Mouse (Mus musculus) megakaryocyte-erythroid progenitor cell, adult 5 weeks (primary cell): ENCODE measurements around the gene Eif5a2. TPM values are rescaled to one million over a fixed set of nuclear protein-coding genes. Genes with fewer than 3 reads are reported as not detected.

ENCODE experiments used
- polyA plus RNA-seq: library from polyadenylated mRNA; stranded (reverse); fragments of >175 nt; gene quantifications from 2 replicates; pipeline ENCODE4 v1.2.3, GENCODE M21; 2012

Eif5a2 gene
- 0.16 and 0.17 TPM in 2 replicates for polyA plus RNA-seq

DNA sequence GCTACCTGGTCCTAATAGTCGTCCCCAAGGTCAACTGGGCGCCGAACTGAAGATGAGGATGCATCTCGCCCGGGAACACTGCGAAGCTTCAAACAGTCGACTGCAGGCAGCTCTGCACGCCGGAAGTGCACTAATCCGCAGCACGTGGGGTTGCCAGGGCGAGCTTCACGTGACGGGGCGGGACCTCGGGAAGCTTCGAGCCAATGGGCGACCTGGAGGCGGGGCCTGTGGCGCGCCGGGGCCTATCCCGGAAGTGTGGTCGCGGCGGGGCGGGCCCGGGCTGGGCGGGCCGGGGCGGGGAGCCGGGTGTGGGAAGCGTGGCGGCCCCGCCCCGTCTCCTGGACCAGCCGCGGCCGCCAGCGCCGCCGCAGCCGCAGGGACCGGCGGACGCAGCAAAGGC is at the start of gene Eif5a2:
TSS of gene Eif5a2 (plus strand) at position 283 of the 400 bp plus-strand sequence.

DNA sequence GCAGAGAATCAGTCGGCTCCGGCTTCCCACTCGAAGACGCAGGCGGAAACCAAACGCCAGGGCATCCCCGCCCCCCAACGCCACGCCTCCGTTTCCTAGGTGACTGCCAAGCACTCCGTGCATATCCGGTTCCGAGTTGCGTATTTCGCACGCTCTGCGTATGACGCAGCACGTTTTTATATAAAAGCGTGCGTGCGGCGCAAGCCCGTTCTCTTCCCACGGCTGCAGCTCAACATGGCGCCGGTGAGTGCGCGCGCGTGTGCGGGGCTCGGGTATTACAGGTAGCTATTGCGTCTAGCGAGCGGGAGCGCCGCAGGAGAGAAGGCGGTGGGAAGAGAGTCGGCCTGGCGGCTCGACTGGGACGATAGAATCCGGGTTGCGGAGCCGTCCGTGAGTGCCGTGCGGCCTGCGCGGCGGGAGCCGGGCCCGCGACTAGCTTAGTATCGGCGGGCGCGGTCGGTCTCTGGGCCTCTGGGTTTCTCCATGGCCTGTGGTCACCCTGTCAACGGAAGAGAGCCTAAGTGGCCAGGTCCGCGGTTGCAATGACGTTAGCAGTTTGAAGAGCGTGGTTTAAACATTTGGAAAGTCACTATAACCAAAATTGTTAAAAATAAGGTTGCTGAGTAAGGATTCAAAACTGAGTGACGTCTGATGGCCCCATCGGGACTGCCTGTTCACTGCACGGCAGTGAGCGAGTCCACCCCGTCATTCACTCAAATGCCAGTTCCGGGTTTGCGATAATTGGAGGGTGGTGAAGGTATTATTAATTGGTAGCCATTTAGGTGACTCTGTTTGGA is 24.4 kb downstream of the Eif5a2 start, which contains the start of gene Rpl22l1:
TSS of gene Rpl22l1 (plus strand) at position 136 of the 797 bp plus-strand sequence.

Other genes with a start within 250 kb of the Eif5a2 start
- not detected in 2 replicates for gene Slc2a2, start 83.4 kb upstream of the Eif5a2 start, polyA plus RNA-seq
- 9.0 and 9.2 TPM in 2 replicates for gene Rpl22l1, start 24.2 kb downstream of the Eif5a2 start, polyA plus RNA-seq
- not detected in 2 replicates for gene Gm1527, start 111.3 kb downstream of the Eif5a2 start, polyA plus RNA-seq